8 mouse cellular contexts compared by ENCODE assay signal in genomic region chr8:4612932-4613853, GRCm38 (mm10). TPM values are rescaled to one million over a fixed set of nuclear protein-coding genes. Genes with fewer than 3 reads are reported as not detected.
DNase-seq lines count a peak whose midpoint lies in the region; ATAC-seq and TF ChIP-seq lines count a peak whose summit lies in the region.

Gene Zfp958, plus strand, starts transcription at chr8:4613167.

- ATAC-seq in Patski: peak; percentile 100
- peak; percentile 99 for ATAC-seq in hindbrain, embryonic 13.5 days (ENCODE audit: low FRiP score)

- peaks cover 19% of the 10 kb centered on the region for H3K4me1 ChIP-seq in hindbrain, embryonic 13.5 days (replicated peaks)

- no peaks in the 10 kb centered on the region for H3K27me3 ChIP-seq in Patski
- H3K27me3 ChIP-seq in hindbrain, embryonic 13.5 days: no peaks in the 10 kb centered on the region

- H3K4me2 ChIP-seq in hindbrain, embryonic 13.5 days: peak within 1 kb of the TSS; percentile 93

- in situ Hi-C loops in Patski (cut with MboI; ENCODE audit: low pct_unique_long_range_greater_than_20kb): no loop called here

- H3K36me3 ChIP-seq in hindbrain, embryonic 13.5 days: peaks cover 13% of the 10 kb centered on the region

- H3K4me3 ChIP-seq in hindbrain, embryonic 13.5 days: peak within 1 kb of the TSS; percentile 66

- H3K27ac ChIP-seq in hindbrain, embryonic 13.5 days: peak within 1 kb of the TSS; percentile 88

- peak within 1 kb of the TSS; percentile 85 for H3K9ac ChIP-seq in hindbrain, embryonic 13.5 days

- POLR2A ChIA-PET in Patski (lab: Charles Lee): no interaction called here

- H3K9me3 ChIP-seq in hindbrain, embryonic 13.5 days: no peaks in the 10 kb centered on the region

- TF ChIP-seq CTCF in Patski (IDR thresholded peaks at IDR 0.05): no peak

- CTCF ChIA-PET in Patski (lab: Charles Lee): no interaction called here

- 1% methylated on average over 25 of the region's 25 CpGs for WGBS in hindbrain, embryonic 13.5 days

- peak; percentile 92 for DNase-seq in Patski (ENCODE audit: low read depth, low spot score)
- peak; percentile 96 to 97 for DNase-seq in cerebellum, postnatal 14 days
- DNase-seq in frontal cortex, postnatal 14 days (ENCODE audit: low spot score in 2 of 2): peak; percentile 93 to 94
- DNase-seq in layer of hippocampus, postnatal 25 days (ENCODE audit: extremely low spot score in 1 of 2, low spot score in 1 of 2): peak; percentile 72 to 76
- DNase-seq in lung, postnatal 25 days (ENCODE audit: low spot score): peak; percentile 99
- DNase-seq in retina, embryonic 14.5 days (ENCODE audit: low spot score): peak; percentile 96
- peak; percentile 89 for DNase-seq in thymus, postnatal 4 days

RNA-seq across cellular contexts. Expression of gene Zfp958, which starts in this region (rescaled TPM):
- 11.9 TPM for polyA plus RNA-seq in Patski (2021)
- 17.6 and 17.7 TPM in 2 replicates for polyA plus RNA-seq in hindbrain, embryonic 13.5 days (2015; fragmentation: Nextera tagmentation; extraction: Ambion mirVana)
- total RNA-seq in layer of hippocampus, postnatal 25 days (2021): 10 to 100 TPM; 13.7 to 13.8 TPM

Comparison
In these comparisons a context has a peak if more than half of its experiments do, and no peak if none do; other contexts are left out.
1. Peak in every context shown above with its lines: DNase-seq, ATAC-seq, H3K4me3 ChIP-seq and H3K27ac ChIP-seq.